Mouse (Mus musculus): ENCODE data around the gene Mad1l1. TPM values are rescaled to one million over a fixed set of nuclear protein-coding genes. Genes with fewer than 3 reads are reported as not detected.

Mad1l1 gene
- polyA plus RNA-seq, 1 experiment: 24.7 TPM

DNA sequence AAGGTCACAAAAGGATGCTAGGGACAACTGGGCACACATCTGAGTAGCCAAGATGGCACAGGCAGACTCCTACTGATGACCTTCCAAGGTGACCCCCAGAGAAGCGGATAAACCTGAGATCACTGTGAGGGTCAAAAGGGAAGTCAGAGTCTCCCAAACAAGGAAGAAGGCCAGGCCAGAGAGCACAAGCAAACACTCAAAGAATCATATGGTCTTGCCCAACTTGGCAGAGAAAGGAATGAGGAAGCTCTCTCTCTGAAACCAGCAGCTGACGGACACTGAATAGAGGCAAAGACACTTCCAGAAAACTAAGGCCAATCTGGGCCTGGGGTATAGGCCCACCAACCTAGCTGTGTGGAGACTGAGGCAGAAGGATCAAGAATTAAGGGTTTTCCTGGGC, 213.4 kb downstream of the Mad1l1 start:
- TF ChIP-seq POLR2A (IDR thresholded peaks at IDR 0.05; ENCODE audit: borderline replicate concordance, control insufficient read depth, low read depth, low read length) (no peak), CTCF (IDR thresholded peaks at IDR 0.05; ENCODE audit: control insufficient read depth, insufficient read depth, low read length) (no peak)
- WGBS: 51% methylated on average over 2 of the region's 2 CpGs
- peak overlapping the region; percentile 60 for H3K27ac ChIP-seq (ENCODE audit: control insufficient read depth, insufficient read depth, low read depth, low read length, poor library complexity)
- no peak overlapping the region for H3K4me3 ChIP-seq (replicated peaks; ENCODE audit: control insufficient read depth, low read depth, low read length)
- H3K4me1 ChIP-seq (ENCODE audit: control insufficient read depth, insufficient read depth, low read length): no peaks in the 10 kb centered on the region; the same call in 1 of the 2 replicates

DNA sequence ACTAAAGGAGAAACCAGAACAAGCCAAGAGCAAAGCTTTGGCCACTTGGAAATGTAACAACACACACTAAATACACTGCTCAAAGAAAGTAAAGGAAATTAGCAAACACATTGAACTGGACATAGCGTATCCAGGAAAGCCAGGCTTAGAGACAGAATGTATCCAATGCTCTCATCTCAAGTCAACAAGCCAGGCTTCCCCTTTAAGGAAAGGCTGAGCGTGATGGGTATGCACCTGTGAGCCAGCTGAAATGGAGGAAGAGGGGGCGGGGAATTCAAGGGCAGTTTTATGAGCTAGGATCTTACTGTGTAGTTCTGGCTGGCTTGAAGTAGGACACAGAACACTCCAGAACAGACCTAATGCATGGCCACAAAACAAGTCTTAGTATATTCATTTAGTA, 215.3 kb downstream of the Mad1l1 start:
- WGBS: 86% methylated on average over 3 of the region's 3 CpGs
- TF ChIP-seq CTCF (IDR thresholded peaks at IDR 0.05; ENCODE audit: control insufficient read depth, insufficient read depth, low read length) (no peak), POLR2A (IDR thresholded peaks at IDR 0.05; ENCODE audit: borderline replicate concordance, control insufficient read depth, low read depth, low read length) (no peak)
- no peaks in the 10 kb centered on the region; the same call in 1 of the 2 replicates for H3K4me1 ChIP-seq (ENCODE audit: control insufficient read depth, insufficient read depth, low read length)
- H3K4me3 ChIP-seq (replicated peaks; ENCODE audit: control insufficient read depth, low read depth, low read length): no peak overlapping the region
- H3K27ac ChIP-seq (ENCODE audit: control insufficient read depth, insufficient read depth, low read depth, low read length, poor library complexity): no peak overlapping the region

DNA sequence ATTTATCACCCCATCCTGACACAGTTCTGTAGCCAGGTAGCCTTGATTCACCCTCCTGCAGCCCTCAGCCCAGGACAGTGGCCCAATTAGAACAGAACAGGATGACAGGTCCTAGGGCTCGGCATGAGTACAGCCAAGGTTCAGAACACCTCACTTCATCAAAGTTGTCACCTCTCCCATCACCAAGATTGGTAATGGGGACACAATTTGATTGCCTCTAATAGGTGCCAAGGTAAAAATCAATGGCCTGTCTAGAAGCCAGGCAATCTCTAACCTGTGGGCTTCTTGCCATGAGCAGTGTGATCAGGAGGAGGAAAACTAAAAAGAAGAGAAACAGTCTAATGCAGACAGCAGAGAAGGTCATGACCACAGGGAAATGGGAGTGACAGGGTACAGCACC, 216.5 kb downstream of the Mad1l1 start:
- no peaks in the 10 kb centered on the region; the same call in 1 of the 2 replicates for H3K4me1 ChIP-seq (ENCODE audit: control insufficient read depth, insufficient read depth, low read length)
- WGBS: 90% methylated on average over 1 of the region's 1 CpGs
- no peak for TF ChIP-seq POLR2A (IDR thresholded peaks at IDR 0.05; ENCODE audit: borderline replicate concordance, control insufficient read depth, low read depth, low read length)
- no peak for TF ChIP-seq CTCF (IDR thresholded peaks at IDR 0.05; ENCODE audit: control insufficient read depth, insufficient read depth, low read length)
- no peak overlapping the region for H3K4me3 ChIP-seq (replicated peaks; ENCODE audit: control insufficient read depth, low read depth, low read length)
- no peak overlapping the region for H3K27ac ChIP-seq (ENCODE audit: control insufficient read depth, insufficient read depth, low read depth, low read length, poor library complexity)

DNA sequence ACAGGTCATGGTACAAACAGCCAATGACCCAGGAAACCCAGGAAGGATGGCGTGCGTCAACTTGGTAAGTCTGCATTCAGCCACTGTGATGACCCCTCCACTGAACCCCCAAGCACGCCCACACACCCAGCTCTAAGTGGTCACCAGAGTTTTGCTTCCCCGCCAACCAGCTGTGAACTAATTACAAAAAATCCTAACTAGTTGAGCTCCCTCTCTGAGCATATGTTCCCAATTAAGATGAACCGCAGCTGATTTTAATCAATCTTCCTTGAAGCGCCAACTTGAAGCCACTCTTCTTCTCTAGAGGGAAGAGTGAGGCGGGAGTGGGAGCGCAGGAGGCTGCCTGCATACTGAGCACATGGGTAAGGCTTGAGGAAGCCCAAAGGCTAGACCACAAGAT, 218.6 kb downstream of the Mad1l1 start:
- H3K27ac ChIP-seq (ENCODE audit: control insufficient read depth, insufficient read depth, low read depth, low read length, poor library complexity): no peak overlapping the region
- no peaks in the 10 kb centered on the region for H3K4me1 ChIP-seq (ENCODE audit: control insufficient read depth, insufficient read depth, low read length)
- WGBS: 93% methylated on average over 8 of the region's 8 CpGs
- no peak overlapping the region for H3K4me3 ChIP-seq (replicated peaks; ENCODE audit: control insufficient read depth, low read depth, low read length)
- TF ChIP-seq CTCF (IDR thresholded peaks at IDR 0.05; ENCODE audit: control insufficient read depth, insufficient read depth, low read length) (no peak), POLR2A (IDR thresholded peaks at IDR 0.05; ENCODE audit: borderline replicate concordance, control insufficient read depth, low read depth, low read length) (no peak)

DNA sequence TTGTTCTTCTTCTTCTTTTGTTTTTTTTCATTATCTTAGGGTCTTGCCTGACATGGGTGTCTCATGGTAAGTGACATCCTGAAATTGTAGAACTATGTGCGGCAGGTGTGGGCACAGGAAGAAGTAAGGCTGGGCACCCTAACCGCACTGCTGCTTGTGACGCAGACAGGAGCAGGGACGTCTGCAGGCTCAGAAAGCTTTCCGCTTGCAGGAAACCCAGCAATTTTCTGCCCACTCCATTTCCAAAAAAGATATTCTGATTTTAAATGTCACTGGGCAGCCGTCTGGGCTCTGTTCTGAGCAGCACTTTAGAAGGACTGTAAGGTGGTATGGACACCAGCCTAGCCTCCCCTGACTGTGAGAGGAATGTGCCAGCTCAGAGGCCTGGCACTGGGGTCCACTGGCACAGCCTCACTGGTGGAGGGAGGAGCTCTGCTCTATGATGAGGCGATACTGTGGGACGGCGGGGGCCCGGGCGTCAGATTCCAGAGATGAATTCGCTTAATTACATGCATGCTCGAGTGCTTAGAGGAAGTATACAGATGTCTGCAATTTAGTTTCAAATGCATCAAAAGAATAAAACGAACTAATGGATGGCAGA, 219.8 kb downstream of the Mad1l1 start:
- TF ChIP-seq POLR2A (IDR thresholded peaks at IDR 0.05; ENCODE audit: borderline replicate concordance, control insufficient read depth, low read depth, low read length): no peak
- no peak for TF ChIP-seq CTCF (IDR thresholded peaks at IDR 0.05; ENCODE audit: control insufficient read depth, insufficient read depth, low read length)
- Histone ChIP-seq H3K4me3 (replicated peaks; ENCODE audit: control insufficient read depth, low read depth, low read length) (no peak overlapping the region), H3K27ac (ENCODE audit: control insufficient read depth, insufficient read depth, low read depth, low read length, poor library complexity) (no peak overlapping the region), H3K4me1 (ENCODE audit: control insufficient read depth, insufficient read depth, low read length) (no peaks in the 10 kb centered on the region)
- 86% methylated on average over 14 of the region's 14 CpGs for WGBS

DNA sequence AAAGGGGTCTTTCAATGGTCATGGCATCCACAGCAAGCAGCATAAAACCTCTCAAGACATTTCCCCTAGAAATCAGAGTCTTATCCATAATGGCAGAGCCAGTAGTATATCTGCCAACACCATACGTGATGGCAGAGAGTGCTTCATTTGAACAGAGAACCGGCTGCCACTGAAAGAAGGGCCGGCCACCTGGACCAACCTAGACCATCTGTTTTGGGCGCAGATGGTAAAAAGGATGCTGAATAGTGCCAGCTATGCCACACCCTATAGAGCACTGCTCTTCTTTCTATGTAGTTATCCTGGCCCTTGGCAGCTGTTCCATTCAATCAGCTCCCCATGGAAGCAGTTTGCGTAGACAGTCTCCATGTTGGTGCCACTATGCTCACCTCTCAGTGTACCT, 222.6 kb downstream of the Mad1l1 start:
- WGBS: 87% methylated on average over 5 of the region's 5 CpGs
- Histone ChIP-seq H3K4me1 (ENCODE audit: control insufficient read depth, insufficient read depth, low read length) (no peaks in the 10 kb centered on the region), H3K27ac (ENCODE audit: control insufficient read depth, insufficient read depth, low read depth, low read length, poor library complexity) (no peak overlapping the region), H3K4me3 (replicated peaks; ENCODE audit: control insufficient read depth, low read depth, low read length) (no peak overlapping the region)
- TF ChIP-seq CTCF (IDR thresholded peaks at IDR 0.05; ENCODE audit: control insufficient read depth, insufficient read depth, low read length) (no peak), POLR2A (IDR thresholded peaks at IDR 0.05; ENCODE audit: borderline replicate concordance, control insufficient read depth, low read depth, low read length) (no peak)

DNA sequence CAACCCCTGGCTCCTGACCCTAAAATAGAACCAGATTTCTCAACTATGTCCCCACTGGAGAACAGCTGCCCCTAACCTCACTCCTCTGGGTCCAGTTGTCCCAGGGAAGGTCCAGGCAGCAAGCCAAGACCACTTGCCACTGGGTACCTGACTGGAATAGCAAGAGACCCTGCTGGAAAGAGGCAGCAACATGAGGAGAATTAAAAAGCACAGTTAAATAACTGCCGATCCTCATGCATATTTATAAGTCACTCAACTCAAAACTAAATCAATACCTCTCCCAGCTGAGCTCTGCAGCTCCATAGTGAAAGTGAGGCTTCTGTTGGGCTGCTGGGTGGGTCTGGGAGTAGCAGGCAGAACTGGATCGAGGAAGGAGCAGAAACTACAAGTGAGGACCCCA, 226.1 kb downstream of the Mad1l1 start:
- no peak for TF ChIP-seq POLR2A (IDR thresholded peaks at IDR 0.05; ENCODE audit: borderline replicate concordance, control insufficient read depth, low read depth, low read length)
- TF ChIP-seq CTCF (IDR thresholded peaks at IDR 0.05; ENCODE audit: control insufficient read depth, insufficient read depth, low read length): no peak
- Histone ChIP-seq H3K4me3 (replicated peaks; ENCODE audit: control insufficient read depth, low read depth, low read length) (no peak overlapping the region), H3K4me1 (ENCODE audit: control insufficient read depth, insufficient read depth, low read length) (no peaks in the 10 kb centered on the region), H3K27ac (ENCODE audit: control insufficient read depth, insufficient read depth, low read depth, low read length, poor library complexity) (no peak overlapping the region)
- WGBS: 84% methylated on average over 2 of the region's 2 CpGs

DNA sequence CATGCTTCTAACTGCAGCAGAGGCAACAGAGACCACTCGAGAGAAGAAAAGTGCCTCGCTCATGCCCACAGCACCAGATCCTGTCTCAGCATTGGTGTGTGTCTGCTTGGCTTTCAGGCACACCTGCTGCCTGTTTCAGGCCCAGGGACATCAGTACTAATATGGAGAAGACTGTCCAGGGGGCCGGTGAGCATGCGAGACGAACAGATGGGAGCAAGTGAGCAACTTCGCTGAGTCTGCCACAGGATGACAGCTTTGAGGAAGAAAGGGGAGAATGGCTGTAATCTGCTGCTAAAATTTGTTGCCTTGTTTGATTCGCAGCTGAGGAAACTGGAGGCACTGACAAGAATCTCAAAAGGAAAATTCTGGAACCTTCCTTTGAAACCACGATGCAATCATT, 227.9 kb downstream of the Mad1l1 start:
- no peak for TF ChIP-seq POLR2A (IDR thresholded peaks at IDR 0.05; ENCODE audit: borderline replicate concordance, control insufficient read depth, low read depth, low read length)
- no peak for TF ChIP-seq CTCF (IDR thresholded peaks at IDR 0.05; ENCODE audit: control insufficient read depth, insufficient read depth, low read length)
- H3K4me3 ChIP-seq (replicated peaks; ENCODE audit: control insufficient read depth, low read depth, low read length): no peak overlapping the region
- 93% methylated on average over 8 of the region's 8 CpGs for WGBS
- no peak overlapping the region for H3K27ac ChIP-seq (ENCODE audit: control insufficient read depth, insufficient read depth, low read depth, low read length, poor library complexity)
- H3K4me1 ChIP-seq (ENCODE audit: control insufficient read depth, insufficient read depth, low read length): no peaks in the 10 kb centered on the region

DNA sequence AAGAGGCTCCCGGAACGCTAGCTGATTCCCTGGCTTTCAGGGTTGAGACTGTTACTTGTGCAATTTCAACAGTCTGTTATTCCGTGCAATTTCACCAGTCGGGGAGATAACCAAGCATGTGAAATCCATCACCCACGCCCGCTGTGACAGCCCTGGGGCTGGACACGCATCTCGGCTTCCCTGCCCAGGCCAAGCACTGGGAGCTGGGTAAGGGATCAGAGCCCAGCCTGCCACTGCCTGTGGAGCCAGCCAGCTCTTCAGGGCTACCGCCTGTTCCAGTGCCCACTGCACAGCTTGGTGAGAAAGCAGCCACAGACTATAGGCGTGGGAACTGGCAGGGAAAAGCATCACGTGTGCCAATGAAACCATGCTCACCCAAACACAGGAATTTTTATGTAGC, 229.8 kb downstream of the Mad1l1 start:
- H3K4me3 ChIP-seq (replicated peaks; ENCODE audit: control insufficient read depth, low read depth, low read length): no peak overlapping the region
- no peak for TF ChIP-seq POLR2A (IDR thresholded peaks at IDR 0.05; ENCODE audit: borderline replicate concordance, control insufficient read depth, low read depth, low read length)
- no peak for TF ChIP-seq CTCF (IDR thresholded peaks at IDR 0.05; ENCODE audit: control insufficient read depth, insufficient read depth, low read length)
- H3K4me1 ChIP-seq (ENCODE audit: control insufficient read depth, insufficient read depth, low read length): no peaks in the 10 kb centered on the region
- WGBS: 91% methylated on average over 11 of the region's 11 CpGs
- H3K27ac ChIP-seq (ENCODE audit: control insufficient read depth, insufficient read depth, low read depth, low read length, poor library complexity): no peak overlapping the region

All from bone marrow, adult 2 months (tissue).